Mouse (Mus musculus) stomach, postnatal 0 days (tissue): ENCODE results near the gene Wnt9a.

Experiments
- CTCF ChIP-seq: IDR thresholded peaks from 2 replicates; pipeline ENCODE4 v1.5.1; 2016; ENCODE audit warnings: antibody characterized with exemption, low read depth, mild to moderate bottlenecking, moderate library complexity
- EP300 ChIP-seq: optimal IDR thresholded peaks from 2 replicates; pipeline ENCODE3; 2016; ENCODE audit warnings: antibody characterized with exemption

GRCm38 (mm10) chr11:59379547-59379946 lies 72.8 kb downstream of the Wnt9a start:
- TF ChIP-seq CTCF (no peak), EP300 (no peak)
